Mouse (Mus musculus) hindbrain, embryonic 15.5 days (tissue): ENCODE data around the gene Prmt8. TPM values are rescaled to one million over a fixed set of nuclear protein-coding genes. Genes with fewer than 3 reads are reported as not detected.

ENCODE experiments used
- ATAC-seq: fragments of 200-750 bp; cut with Nextera tagmentation; 2 replicates; pipeline ENCODE4 v1.8.0; 2017; ENCODE audit warnings: low read depth, moderate number of reproducible peaks, moderate TSS enrichment; ENCODE audit not compliant: low FRiP score
- H3K27ac ChIP-seq: fragments of 300-500 bp; sonication (generic); replicated peaks from 2 replicates; pipeline ENCODE4 v1.5.1; 2015; ENCODE audit warnings: mild to moderate bottlenecking, inconsistent platforms
- H3K27me3 ChIP-seq: fragments of 300-500 bp; sonication (generic); 2 replicates; pipeline ENCODE4 v1.6.1; 2015; ENCODE audit warnings: control low read depth, inconsistent platforms
- H3K36me3 ChIP-seq: fragments of 300-500 bp; sonication (generic); 2 replicates; pipeline ENCODE4 v1.6.1; 2015; ENCODE audit warnings: control low read depth, inconsistent platforms
- H3K4me1 ChIP-seq: fragments of 300-500 bp; sonication (generic); replicated peaks from 2 replicates; pipeline ENCODE4 v1.6.1; 2015; ENCODE audit warnings: control low read depth, inconsistent platforms
- H3K4me2 ChIP-seq: fragments of 300-500 bp; sonication (generic); 2 replicates; pipeline ENCODE4 v1.6.1; 2015; ENCODE audit warnings: moderate library complexity, mild to moderate bottlenecking, inconsistent platforms
- H3K4me3 ChIP-seq: fragments of 300-500 bp; sonication (generic); 2 replicates; pipeline ENCODE4 v1.5.1; 2015; ENCODE audit warnings: mild to moderate bottlenecking, inconsistent platforms
- H3K9ac ChIP-seq: fragments of 300-500 bp; sonication (generic); 2 replicates; pipeline ENCODE4 v1.6.1; 2015; ENCODE audit warnings: inconsistent platforms
- H3K9me3 ChIP-seq: fragments of 300-500 bp; sonication (generic); 2 replicates; pipeline ENCODE4 v1.6.1; 2016; ENCODE audit warnings: control low read depth, inconsistent platforms
- WGBS: fragments of 180-500 bp; shearing (Covaris S2); methylation state at CpG from one replicate; pipeline ENCODE4 v1.1.7; 2015; 5-methylcytosine and 5-hydroxymethylcytosine counted together
- microRNA-seq: library from miRNA; unstranded; fragments of <30 nt; microRNA quantifications from one replicate; pipeline ENCODE4, GENCODE M21; 2016
- polyA plus RNA-seq: library from polyadenylated mRNA; unstranded; fragments of >200 nt; fragmentation: Nextera tagmentation; extraction: Ambion mirVana; gene quantifications from 2 replicates; pipeline ENCODE4 v1.2.1, GENCODE M21; 2015

Prmt8 gene
- polyA plus RNA-seq, 1 experiment from 2014 or later = 34.4 TPM

GRCm38 (mm10) chr6:127657152-127657551 lies 112.1 kb downstream of the Prmt8 start:
- Histone ChIP-seq H3K9me3 (no peaks in the 10 kb centered on the region), H3K9ac (no peak overlapping the region), H3K4me3 (no peak overlapping the region), H3K4me1 (no peaks in the 10 kb centered on the region), H3K27me3 (no peaks in the 10 kb centered on the region), H3K27ac (no peak overlapping the region), H3K4me2 (no peak overlapping the region), H3K36me3 (no peaks in the 10 kb centered on the region)
- WGBS = 91% methylated on average over 11 of the region's 11 CpGs
- no peak for ATAC-seq

- Histone ChIP-seq H3K9me3 (no peaks in the 10 kb centered on the region), H3K36me3 (no peaks in the 10 kb centered on the region), H3K9ac (no peak overlapping the region), H3K4me1 (no peaks in the 10 kb centered on the region), H3K4me2 (no peak overlapping the region), H3K27ac (no peak overlapping the region), H3K4me3 (no peak overlapping the region), H3K27me3 (no peaks in the 10 kb centered on the region)
- no peak for ATAC-seq
- 33% methylated on average over 4 of the region's 4 CpGs for WGBS
Measured at GRCm38 (mm10) chr6:127655988-127656387, 113.3 kb downstream of the Prmt8 start.

DNA sequence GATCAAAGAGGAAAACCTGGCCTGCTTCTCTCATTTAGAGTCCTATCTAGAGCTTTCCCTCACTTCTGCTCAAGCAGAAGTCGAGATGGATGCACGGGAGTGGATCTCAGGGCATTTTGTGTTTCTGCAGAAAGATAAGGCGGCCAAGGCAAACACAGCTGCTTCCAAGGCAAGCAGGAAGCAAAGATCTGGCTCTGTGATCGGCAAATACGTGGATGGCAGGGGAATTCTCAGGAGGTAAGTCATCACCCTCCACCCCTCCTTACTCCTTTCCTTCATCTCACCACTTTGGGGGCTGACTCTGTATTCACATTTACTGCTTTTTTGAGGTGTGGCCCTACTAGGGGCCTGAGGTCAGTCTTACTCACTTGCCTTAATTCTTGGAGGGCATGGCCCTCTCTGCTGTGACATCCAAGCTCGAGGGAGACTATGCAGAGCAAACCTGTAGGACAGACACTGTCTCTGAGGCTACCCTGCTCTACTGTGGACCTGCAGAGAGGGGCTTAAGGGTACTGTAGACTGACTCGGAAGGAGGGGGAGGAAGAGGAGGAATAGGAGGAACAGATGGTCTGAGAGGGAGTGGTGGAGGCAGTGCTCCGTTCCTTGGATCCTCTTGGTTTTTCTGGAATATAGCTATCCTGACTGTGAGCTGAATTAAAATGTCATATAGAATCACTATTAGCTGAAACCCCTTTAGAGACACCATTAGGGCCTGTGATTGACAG lies 128.0 kb downstream of the Prmt8 start:
- H3K27me3 ChIP-seq = no peaks in the 10 kb centered on the region
- no peak overlapping the region for H3K4me3 ChIP-seq
- peaks cover 10% of the 10 kb centered on the region for H3K4me1 ChIP-seq
- H3K27ac ChIP-seq = no peak overlapping the region
- 69% methylated on average over 8 of the region's 8 CpGs for WGBS
- H3K4me2 ChIP-seq = no peak overlapping the region
- no peaks in the 10 kb centered on the region for H3K36me3 ChIP-seq
- ATAC-seq = peak; percentile 52; the same call in 1 of the 2 replicates
- H3K9ac ChIP-seq = no peak overlapping the region
- no peaks in the 10 kb centered on the region for H3K9me3 ChIP-seq

Small RNA genes lying within 50 kb of the gene (microRNA-seq; reads per million reads assigned to microRNA genes)
- not detected for gene Mir7233

Other genes starting within 250 kb of the Prmt8 start
- 0.81 and 0.82 TPM in 2 replicates for gene Cracr2a, start 208.1 kb downstream of the Prmt8 start, polyA plus RNA-seq
- 3.4 and 6.8 TPM in 2 replicates for gene Tspan11, start 118.1 kb upstream of the Prmt8 start, polyA plus RNA-seq